Mouse (Mus musculus) kidney, adult 10 weeks (tissue): ENCODE measurements around the gene Dhcr24. TPM values are rescaled to one million over a fixed set of nuclear protein-coding genes. Genes with fewer than 3 reads are reported as not detected.

ENCODE experiments used
- polyA plus RNA-seq: library from polyadenylated mRNA; stranded (reverse); fragments of 350-450 nt; fragmentation: Illumina TruSeq; extraction: RNeasy Lipid Tissue Mini Kit (QIAGEN cat#74804); gene quantifications from one replicate; pipeline ENCODE4 v1.2.3, GENCODE M21; 2014; ENCODE audit warnings: low read depth, low replicate concordance

Gene Dhcr24
- polyA plus RNA-seq: 6.8 TPM

GRCm38 (mm10) chr4:106560846-106561781 lies at the start of gene Dhcr24:
TSS of gene Dhcr24 (plus strand) at chr4:106561038.

GRCm38 (mm10) chr4:106617056-106617455 lies 56.2 kb downstream of the Dhcr24 start, which contains the start of gene Lexm:
TSS of gene Lexm (minus strand) at chr4:106617241.

GRCm38 (mm10) chr4:106622030-106622493 lies 61.2 kb downstream of the Dhcr24 start, which contains the start of gene Ttc22:
TSS of gene Ttc22 (plus strand) at chr4:106622432.

Other genes starting within 250 kb of the Dhcr24 start
- 69.6 TPM for gene Usp24, start 244.8 kb upstream of the Dhcr24 start, polyA plus RNA-seq
- 0.24 TPM for gene Pcsk9, start 96.7 kb upstream of the Dhcr24 start, polyA plus RNA-seq
- 13.1 TPM for gene Bsnd, start 68.8 kb upstream of the Dhcr24 start, polyA plus RNA-seq
- gene Lexm, start 56.2 kb downstream of the Dhcr24 start, polyA plus RNA-seq: not detected
- 0.32 TPM for gene Ttc22, start 61.4 kb downstream of the Dhcr24 start, polyA plus RNA-seq
- 2.5 TPM for gene Pars2, start 90.0 kb downstream of the Dhcr24 start, polyA plus RNA-seq
- gene Ttc4, start 117.9 kb downstream of the Dhcr24 start, polyA plus RNA-seq: 28.8 TPM
- 1.3 TPM for gene Mroh7, start 169.9 kb downstream of the Dhcr24 start, polyA plus RNA-seq
- 5.1 TPM for gene Fam151a, start 172.9 kb downstream of the Dhcr24 start, polyA plus RNA-seq
- gene Acot11, start 244.0 kb downstream of the Dhcr24 start, polyA plus RNA-seq: 2.3 TPM